Mouse (Mus musculus) limb, embryonic 14.5 days (tissue): ENCODE data around the gene Phf21a. TPM values are rescaled to one million over a fixed set of nuclear protein-coding genes. Genes with fewer than 3 reads are reported as not detected.
"Not testable (repeated sequence)": the region's sequence is repeated elsewhere in the genome, so short reads cannot be mapped to it uniquely, and the experiment has no call there.

ENCODE experiments used
- ATAC-seq: fragments of 200-750 bp; cut with Nextera tagmentation; 2 replicates; pipeline ENCODE4 v1.8.0; 2017; ENCODE audit warnings: low read depth, moderate number of reproducible peaks, moderate TSS enrichment; ENCODE audit not compliant: low FRiP score
- DNase-seq: peaks from one replicate; pipeline ENCODE4 v3.0.0-alpha.2; 2015; ENCODE audit warnings: low spot score
- H3K27ac ChIP-seq: fragments of 300-500 bp; sonication (generic); replicated peaks from 2 replicates; pipeline ENCODE4 v1.5.1; 2014; ENCODE audit warnings: low read depth, mild to moderate bottlenecking, low read length, moderate library complexity, mixed read lengths
- H3K27me3 ChIP-seq: fragments of 300-500 bp; sonication (generic); 2 replicates; pipeline ENCODE4 v1.6.1; 2014; ENCODE audit warnings: low read length, mixed read lengths; ENCODE audit not compliant: control insufficient read depth, insufficient read depth
- H3K36me3 ChIP-seq: fragments of 300-500 bp; sonication (generic); 2 replicates; pipeline ENCODE4 v1.6.1; 2014; ENCODE audit warnings: mild to moderate bottlenecking, low read length, moderate library complexity, mixed read lengths; ENCODE audit not compliant: control insufficient read depth, insufficient read depth
- H3K4me1 ChIP-seq: fragments of 300-500 bp; sonication (generic); 2 replicates; pipeline ENCODE4 v1.6.1; 2014; ENCODE audit warnings: antibody characterized with exemption, low read length, mixed read lengths; ENCODE audit not compliant: control insufficient read depth, insufficient read depth
- H3K4me2 ChIP-seq: fragments of 300-500 bp; sonication (generic); replicated peaks from 2 replicates; pipeline ENCODE4 v1.6.1; 2014; ENCODE audit warnings: low read depth, mild to moderate bottlenecking, low read length, moderate library complexity; ENCODE audit not compliant: severe bottlenecking
- H3K4me3 ChIP-seq: fragments of 300-500 bp; sonication (generic); replicated peaks from 2 replicates; pipeline ENCODE4 v1.5.1; 2014; ENCODE audit warnings: low read length
- H3K9ac ChIP-seq: fragments of 300-500 bp; sonication (generic); 2 replicates; pipeline ENCODE4 v1.6.1; 2014; ENCODE audit warnings: mild to moderate bottlenecking, low read depth, low read length, moderate library complexity; ENCODE audit not compliant: severe bottlenecking
- H3K9me3 ChIP-seq: fragments of 300-500 bp; sonication (generic); 2 replicates; pipeline ENCODE4 v1.6.1; 2016; ENCODE audit warnings: low read length; ENCODE audit not compliant: control insufficient read depth
- POLR2A ChIP-seq: fragments of 200-500 bp; IDR thresholded peaks from 2 replicates; pipeline ENCODE4 v1.8.0; 2012; ENCODE audit warnings: inconsistent platforms, mild to moderate bottlenecking, moderate library complexity, borderline replicate concordance; ENCODE audit not compliant: insufficient read depth, insufficient read length; ENCODE audit errors: extremely low read depth
- WGBS: fragments of 180-500 bp; shearing (Covaris S2); extraction: QIAGEN DNeasy Blood & Tissue Kit; methylation state at CpG from one replicate; pipeline ENCODE4 v1.1.7; 2014; 5-methylcytosine and 5-hydroxymethylcytosine counted together
- polyA plus RNA-seq, 2 experiments: library from polyadenylated mRNA; depleted of rRNA in 1 of 2; stranded (reverse) in 1 of 2; unstranded in 1 of 2; fragments of >200 nt; fragmentation: Nextera tagmentation in 1 of 2; extraction: Ambion mirVana in 1 of 2; gene quantifications; 2 replicates each; pipeline versions ENCODE4 v1.2.1 to v1.2.3; 2012 to 2014

Phf21a gene
- polyA plus RNA-seq, 2 experiments = 38.2 to 96.0 TPM

DNA sequence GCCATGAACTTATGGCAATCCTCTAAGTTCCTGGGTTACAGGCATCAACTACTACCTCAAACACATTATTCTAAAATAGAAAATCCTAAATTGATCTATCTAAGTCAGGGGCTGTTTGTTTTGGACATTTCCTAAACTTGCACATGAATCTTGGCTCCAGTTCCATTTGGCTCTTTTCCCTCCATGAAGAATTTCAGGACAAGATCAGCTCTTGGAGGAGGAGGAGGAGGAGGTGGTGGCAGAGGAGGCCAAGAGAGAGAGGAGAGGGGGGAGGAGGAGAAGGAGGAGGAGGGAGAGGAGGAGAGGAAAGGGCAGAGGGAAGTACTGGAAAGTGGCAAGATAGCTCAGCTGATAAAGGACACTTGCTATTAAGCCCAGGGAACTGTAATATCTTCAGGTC is 46.4 kb downstream of the Phf21a start:
- H3K9me3 ChIP-seq = no peaks in the 10 kb centered on the region
- H3K4me3 ChIP-seq = no peak overlapping the region
- H3K27ac ChIP-seq = no peak overlapping the region
- peaks cover 8% of the 10 kb centered on the region; the same call in 1 of the 2 replicates for H3K4me1 ChIP-seq
- DNase-seq = no peak
- no peak overlapping the region for H3K4me2 ChIP-seq
- TF ChIP-seq POLR2A = no peak
- no peaks in the 10 kb centered on the region for H3K27me3 ChIP-seq
- ATAC-seq = no peak
- no peak overlapping the region for H3K9ac ChIP-seq
- no peaks in the 10 kb centered on the region for H3K36me3 ChIP-seq

GRCm38 (mm10) chr2:92140383-92140782 is 47.5 kb downstream of the Phf21a start:
- no peaks in the 10 kb centered on the region for H3K9me3 ChIP-seq
- DNase-seq (no peak), ATAC-seq (no peak)
- peaks cover 8% of the 10 kb centered on the region; the same call in 1 of the 2 replicates for H3K4me1 ChIP-seq
- no peak overlapping the region for H3K27ac ChIP-seq
- peak overlapping the region; percentile 6; the same call in 1 of the 2 replicates for H3K9ac ChIP-seq
- TF ChIP-seq POLR2A = no peak
- WGBS = 7% methylated on average over 7 of the region's 7 CpGs
- H3K36me3 ChIP-seq = no peaks in the 10 kb centered on the region
- H3K4me3 ChIP-seq = no peak overlapping the region
- H3K27me3 ChIP-seq = no peaks in the 10 kb centered on the region
- H3K4me2 ChIP-seq = peak overlapping the region; percentile 45

DNA sequence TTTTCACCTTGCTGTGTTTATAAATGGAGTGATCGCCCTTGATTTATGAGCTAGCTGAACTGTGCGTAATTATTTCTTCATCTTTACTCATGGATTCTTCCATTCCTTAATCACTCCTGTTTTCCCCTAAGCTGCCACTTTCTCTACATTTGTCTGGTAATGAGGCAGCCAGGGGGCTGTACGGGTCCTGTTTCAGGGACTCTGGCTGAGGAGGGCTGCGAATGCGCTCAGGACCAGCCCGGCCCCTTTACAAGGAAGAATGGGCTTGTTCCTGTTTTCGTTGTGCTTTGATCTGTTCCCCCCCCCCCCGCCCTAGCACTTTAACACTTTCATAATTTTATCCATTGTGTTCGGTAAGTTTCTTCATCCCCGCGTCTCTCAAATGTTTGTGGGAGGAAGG is 48.2 kb downstream of the Phf21a start:
- peak overlapping the region; percentile 45 for H3K4me2 ChIP-seq
- H3K27me3 ChIP-seq = no peaks in the 10 kb centered on the region
- ATAC-seq = no peak
- TF ChIP-seq POLR2A = no peak
- peaks cover 8% of the 10 kb centered on the region; the same call in 1 of the 2 replicates for H3K4me1 ChIP-seq
- H3K9me3 ChIP-seq = no peaks in the 10 kb centered on the region
- H3K9ac ChIP-seq = 0 out of 2 replicates have a peak overlapping the region, but pooled peaks have one; percentile 16
- H3K27ac ChIP-seq = no peak overlapping the region
- peak overlapping the region; percentile 17 for H3K4me3 ChIP-seq
- no peaks in the 10 kb centered on the region for H3K36me3 ChIP-seq
- peak; percentile 18 for DNase-seq
- WGBS = 2% methylated on average over 11 of the region's 11 CpGs

DNA sequence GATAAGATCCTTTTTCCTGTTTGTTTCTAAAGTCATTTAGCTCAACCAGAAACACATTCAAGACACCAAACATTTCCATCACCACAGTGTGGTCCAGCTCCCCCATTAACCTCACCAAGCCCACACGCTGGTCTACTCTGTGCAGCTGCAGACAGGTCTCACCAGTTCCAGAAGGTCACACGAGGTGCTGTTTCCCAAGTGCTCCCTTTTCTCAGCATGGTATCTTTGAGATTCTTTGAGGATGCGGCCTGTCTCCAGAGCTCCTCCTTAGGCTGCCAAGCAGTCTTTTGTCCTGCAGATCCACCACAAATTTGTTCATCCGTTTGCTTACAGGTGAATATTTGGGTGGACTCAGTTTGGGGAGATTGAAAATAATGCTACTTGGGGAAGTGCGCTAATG is 51.0 kb downstream of the Phf21a start:
- H3K4me2 ChIP-seq = no peak overlapping the region
- no peaks in the 10 kb centered on the region for H3K36me3 ChIP-seq
- no peak overlapping the region for H3K27ac ChIP-seq
- WGBS = 40% methylated on average over 5 of the region's 5 CpGs
- no peak for TF ChIP-seq POLR2A
- no peaks in the 10 kb centered on the region for H3K27me3 ChIP-seq
- no peak overlapping the region for H3K9ac ChIP-seq
- DNase-seq = no peak
- H3K4me1 ChIP-seq = peaks cover 8% of the 10 kb centered on the region; the same call in 1 of the 2 replicates
- no peaks in the 10 kb centered on the region for H3K9me3 ChIP-seq
- no peak overlapping the region for H3K4me3 ChIP-seq
- ATAC-seq = no peak

DNA sequence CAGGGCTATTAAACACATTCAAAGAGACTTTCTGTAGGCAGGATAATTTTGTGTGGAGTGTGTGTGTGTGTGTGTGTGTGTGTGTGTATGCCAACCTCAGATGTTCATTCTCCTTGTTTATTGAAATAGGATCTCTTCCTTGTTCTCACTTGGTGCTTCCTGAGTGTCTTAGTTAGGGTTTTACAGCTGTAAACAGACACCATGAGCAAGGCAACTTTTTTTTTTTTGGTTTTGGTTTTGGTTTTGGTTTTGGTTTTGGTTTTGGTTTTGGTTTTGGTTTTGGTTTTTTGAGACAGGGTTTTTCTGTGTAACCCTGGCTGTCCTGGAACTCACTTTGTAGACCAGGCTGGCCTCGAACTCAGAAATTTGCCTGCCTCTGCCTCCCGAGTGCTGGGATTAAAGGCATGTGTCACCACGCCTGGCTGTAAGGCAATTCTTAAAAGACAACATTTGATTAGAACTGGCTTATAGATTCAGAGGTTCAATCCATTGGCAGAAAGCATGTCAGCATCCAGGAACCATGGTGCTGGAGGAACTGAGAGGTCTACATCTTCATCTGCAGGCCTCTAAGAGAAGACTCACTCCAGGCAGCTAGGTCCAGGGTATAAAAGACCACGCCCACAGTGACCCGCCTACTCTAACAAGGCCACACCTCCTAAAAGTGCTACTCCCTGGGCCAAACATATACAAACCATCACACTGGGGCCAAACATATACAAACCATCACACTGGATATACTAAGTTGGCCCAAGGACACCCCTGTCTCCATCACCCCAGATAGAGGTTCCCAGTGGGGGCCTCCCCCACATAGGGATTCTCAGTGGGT is 55.2 kb downstream of the Phf21a start:
- not testable (repeated sequence) for H3K36me3 ChIP-seq, H3K27me3 ChIP-seq, DNase-seq, H3K4me1 ChIP-seq, ATAC-seq, H3K4me2 ChIP-seq, H3K9me3 ChIP-seq, H3K4me3 ChIP-seq, H3K27ac ChIP-seq, H3K9ac ChIP-seq
- WGBS = 80% methylated on average over 5 of the region's 5 CpGs
